Mouse (Mus musculus) adrenal gland, adult 18-20 months (tissue): ENCODE measurements around the gene Plekha5. TPM values are rescaled to one million over a fixed set of nuclear protein-coding genes. Genes with fewer than 3 reads are reported as not detected.

Experiments used
- DNase-seq, 2 experiments: peaks; one replicate each; pipeline ENCODE4 v3.0.0; 2021 to 2022; ENCODE audit warnings: low spot score in 2 of 2
- long read RNA-seq, 2 experiments: library from polyadenylated mRNA; stranded (forward); transcript quantifications; one replicate each; pipeline ENCODE4 v2.0.0; 2021
- total RNA-seq, 2 experiments: library from RNA; stranded (reverse); gene quantifications; 1 replicate in 1 of 2; 2 replicates in 1 of 2; pipeline ENCODE4 v1.2.3; 2021

Plekha5 gene
- total RNA-seq = 10 to 100 TPM; 17.5 to 28.1 TPM
- long read RNA-seq, experiment 1, partial matches to known transcripts = 2 of 9 reads
- long read RNA-seq, experiment 1, other reads (novel, unspliced or antisense) = 7 of 9 reads
- long read RNA-seq, experiment 2, partial matches to known transcripts = 7 of 12 reads
- long read RNA-seq, experiment 2, other reads (novel, unspliced or antisense) = 5 of 12 reads

GRCm38 (mm10) chr6:140423846-140424200, at the start of gene Plekha5:
Plekha5 (plus strand) TSS chr6:140424054.
- DNase-seq = peak in 1 of 2 experiments; percentile 68

GRCm38 (mm10) chr6:140375671-140376070, 48.2 kb upstream of the Plekha5 start:
- no peak for DNase-seq

GRCm38 (mm10) chr6:140380588-140380987, 43.3 kb upstream of the Plekha5 start:
- DNase-seq = no peak

GRCm38 (mm10) chr6:140381162-140381561, 42.7 kb upstream of the Plekha5 start:
- DNase-seq = no peak

- no peak for DNase-seq
These were observed 40.1 kb upstream of the Plekha5 start for GRCm38 (mm10) chr6:140383580-140384400.

GRCm38 (mm10) chr6:140396687-140397086, 27.2 kb upstream of the Plekha5 start:
- DNase-seq = no peak

- no peak for DNase-seq
These were observed 21.0 kb upstream of the Plekha5 start for GRCm38 (mm10) chr6:140402766-140403310.

- DNase-seq = no peak
These were observed 11.9 kb upstream of the Plekha5 start for GRCm38 (mm10) chr6:140411996-140412395.

GRCm38 (mm10) chr6:140423041-140423845, 611 bp upstream of the Plekha5 start:
- DNase-seq = no peak

- peak; percentile 42 to 64 for DNase-seq
These were observed 542 bp downstream of the Plekha5 start for GRCm38 (mm10) chr6:140424201-140424990.

GRCm38 (mm10) chr6:140424991-140425361, 1.1 kb downstream of the Plekha5 start:
- peak in 1 of 2 experiments; percentile 31 for DNase-seq

GRCm38 (mm10) chr6:140429236-140429635, 5.4 kb downstream of the Plekha5 start:
- no peak for DNase-seq

GRCm38 (mm10) chr6:140432363-140432762, 8.5 kb downstream of the Plekha5 start:
- no peak for DNase-seq

- peak; percentile 58 to 59 for DNase-seq
These were observed 19.5 kb downstream of the Plekha5 start for GRCm38 (mm10) chr6:140443374-140443773.

GRCm38 (mm10) chr6:140444147-140444546, 20.3 kb downstream of the Plekha5 start:
- no peak for DNase-seq

GRCm38 (mm10) chr6:140444855-140445465, 21.1 kb downstream of the Plekha5 start:
- DNase-seq = no peak

- no peak for DNase-seq
These were observed 24.3 kb downstream of the Plekha5 start for GRCm38 (mm10) chr6:140448010-140448739.

GRCm38 (mm10) chr6:140450693-140451092, 26.8 kb downstream of the Plekha5 start:
- no peak for DNase-seq

GRCm38 (mm10) chr6:140452736-140453135, 28.9 kb downstream of the Plekha5 start:
- DNase-seq = no peak

GRCm38 (mm10) chr6:140453454-140453853, 29.6 kb downstream of the Plekha5 start:
- no peak for DNase-seq
